Mouse (Mus musculus) erythroblast, embryonic 14.5 days (primary cell): ENCODE data around the gene Rrp1. TPM values are rescaled to one million over a fixed set of nuclear protein-coding genes. Genes with fewer than 3 reads are reported as not detected.
"Not testable (repeated sequence)": the region's sequence is repeated elsewhere in the genome, so short reads cannot be mapped to it uniquely, and the experiment has no call there.

Experiments used
- H3K27me3 ChIP-seq: 2 replicates; pipeline ENCODE4 v1.6.1; 2012; ENCODE audit warnings: inconsistent platforms; ENCODE audit not compliant: control insufficient read depth
- H3K36me3 ChIP-seq: 2 replicates; pipeline ENCODE4 v1.6.1; 2012; ENCODE audit warnings: mild to moderate bottlenecking, inconsistent platforms; ENCODE audit not compliant: control insufficient read depth
- H3K4me1 ChIP-seq: 2 replicates; pipeline ENCODE4 v1.6.1; 2012; ENCODE audit warnings: inconsistent platforms; ENCODE audit not compliant: control insufficient read depth
- H3K4me3 ChIP-seq: replicated peaks from 2 replicates; pipeline ENCODE3; 2012; ENCODE audit warnings: moderate library complexity, mild to moderate bottlenecking, inconsistent platforms
- H3K9me3 ChIP-seq: 2 replicates; pipeline ENCODE4 v1.6.1; 2012; ENCODE audit warnings: low read length, inconsistent platforms, mixed read lengths; ENCODE audit not compliant: control insufficient read depth
- GATA1 ChIP-seq: IDR thresholded peaks from 2 replicates; pipeline ENCODE4 v1.6.1; 2012; ENCODE audit warnings: low read length, inconsistent platforms, mixed read lengths
- TAL1 ChIP-seq: IDR thresholded peaks from 3 replicates; pipeline ENCODE4 v1.6.1; 2012; ENCODE audit warnings: low read length, inconsistent platforms, mixed read lengths
- polyA plus RNA-seq: library from polyadenylated mRNA; stranded (reverse); fragments of >175 nt; gene quantifications from 2 replicates; pipeline ENCODE4 v1.2.3, GENCODE M21; 2012

The Rrp1 gene
- polyA plus RNA-seq, 1 experiment = 15.4 TPM

DNA sequence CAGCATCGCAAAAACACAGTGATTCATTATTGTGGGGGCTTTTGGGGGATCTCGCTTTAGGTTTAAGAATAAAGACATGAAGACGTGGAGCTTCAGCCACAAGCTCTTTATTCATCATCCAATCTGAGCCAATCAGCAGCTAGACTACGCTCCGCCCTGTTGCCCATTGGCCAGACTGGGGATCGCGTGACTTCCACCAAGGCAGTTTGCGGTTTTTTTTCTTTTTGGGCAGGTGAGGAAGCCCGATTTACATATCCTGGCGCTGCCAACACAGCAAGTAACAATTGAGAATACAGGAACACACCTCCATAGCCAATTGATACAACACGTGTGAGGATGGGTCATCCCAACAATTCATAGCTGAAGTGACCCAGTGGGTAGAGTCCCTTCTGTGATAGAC lies 15.2 kb upstream of the Rrp1 start:
- Histone ChIP-seq H3K4me1 (peaks cover 23% of the 10 kb centered on the region), H3K36me3 (peaks cover 11% of the 10 kb centered on the region)

DNA sequence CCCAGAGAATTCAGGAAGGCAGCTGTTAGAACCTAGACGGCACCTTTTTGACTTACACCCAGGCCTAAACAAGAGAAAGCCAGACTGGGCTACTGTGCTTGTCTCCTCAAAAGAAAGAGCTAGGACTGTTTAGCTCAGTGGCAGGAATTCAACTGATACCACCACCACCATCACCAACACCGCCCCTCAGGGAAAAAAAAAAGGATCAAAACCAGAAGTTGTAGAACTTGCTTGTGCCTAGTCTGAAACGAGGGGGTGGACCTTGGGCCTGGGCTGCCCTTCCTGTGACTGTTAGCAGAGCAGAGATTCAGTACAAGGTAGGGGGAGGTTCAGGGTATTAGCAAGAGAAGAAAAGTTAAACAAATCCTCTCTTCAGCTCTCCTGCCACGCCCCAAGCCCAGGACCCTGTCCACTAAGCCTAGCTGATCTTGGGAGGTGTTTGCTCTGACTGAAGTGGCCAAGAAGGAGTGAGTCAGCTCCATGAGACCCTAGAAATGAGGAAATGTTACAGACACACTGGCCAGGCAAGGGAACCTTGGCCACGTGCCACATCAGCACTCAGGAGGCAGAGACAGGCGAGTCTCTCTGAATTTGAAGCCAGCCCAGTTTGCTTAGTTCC lies 13.4 kb upstream of the Rrp1 start:
- H3K4me1 ChIP-seq = peaks cover 26% of the 10 kb centered on the region
- TF ChIP-seq GATA1 (no peak), TAL1 (no peak)
- H3K4me3 ChIP-seq = peak overlapping the region; percentile 69
- H3K9me3 ChIP-seq = no peaks in the 10 kb centered on the region
- peaks cover 11% of the 10 kb centered on the region for H3K36me3 ChIP-seq
- no peaks in the 10 kb centered on the region for H3K27me3 ChIP-seq

More for the DNA sequence above, 15.2 kb upstream of the Rrp1 start:
- Histone ChIP-seq H3K4me3 (no peak overlapping the region), H3K27me3 (no peaks in the 10 kb centered on the region), H3K9me3 (no peaks in the 10 kb centered on the region)
- TF ChIP-seq GATA1 (no peak), TAL1 (no peak)

DNA sequence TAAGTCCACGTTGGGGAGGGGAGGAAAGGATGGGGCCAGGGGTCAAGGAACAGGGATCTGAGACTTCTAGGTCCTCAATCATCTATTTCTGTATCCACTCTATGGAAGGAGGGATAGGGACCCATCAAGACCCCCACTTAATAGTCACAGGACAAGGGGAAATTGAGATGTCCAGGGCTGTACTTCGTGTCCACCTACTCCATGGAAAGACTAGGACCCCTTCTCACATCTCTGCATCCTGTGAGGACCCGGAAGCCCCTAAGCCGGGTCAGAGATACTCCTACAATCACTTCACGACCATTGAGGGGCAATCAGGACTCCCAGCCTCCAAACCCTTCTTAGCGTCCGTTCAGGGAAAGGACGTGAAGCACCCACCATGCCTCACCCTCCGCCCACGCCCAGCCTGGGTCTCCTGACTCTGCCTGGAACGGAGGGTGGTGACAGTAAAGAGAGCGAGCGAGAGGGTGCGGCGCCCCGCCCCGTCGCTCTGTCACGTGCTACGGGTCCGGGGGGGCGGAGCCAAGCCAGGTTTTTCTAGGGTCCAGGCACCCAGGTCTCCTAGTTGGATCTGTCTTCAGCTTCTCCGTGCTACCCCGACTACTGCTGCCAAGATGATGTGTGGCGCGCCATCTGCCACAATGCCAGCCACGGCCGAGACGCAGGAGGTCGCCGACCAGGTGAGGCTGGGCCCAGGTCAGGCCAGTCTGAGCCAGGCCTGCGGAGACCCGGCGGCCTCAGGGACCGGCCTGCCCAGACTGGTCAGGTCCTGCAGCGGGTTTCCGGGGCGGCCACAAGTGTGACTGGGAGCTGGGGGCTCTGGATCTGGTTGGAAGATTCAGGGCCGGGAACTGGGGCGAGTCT lies 12.6 kb upstream of the Rrp1 start, which contains the start of gene Cstb:
Gene Cstb (plus strand): TSS at position 489 of the 861 bp plus-strand sequence.
- peak within 1 kb of the TSS; percentile 69 for H3K4me3 ChIP-seq
- no peak for TF ChIP-seq GATA1
- TF ChIP-seq TAL1 = no peak
- peaks cover 11% of the 10 kb centered on the region for H3K36me3 ChIP-seq
- peaks cover 26% of the 10 kb centered on the region for H3K4me1 ChIP-seq
- no peaks in the 10 kb centered on the region for H3K27me3 ChIP-seq
- H3K9me3 ChIP-seq = no peaks in the 10 kb centered on the region

DNA sequence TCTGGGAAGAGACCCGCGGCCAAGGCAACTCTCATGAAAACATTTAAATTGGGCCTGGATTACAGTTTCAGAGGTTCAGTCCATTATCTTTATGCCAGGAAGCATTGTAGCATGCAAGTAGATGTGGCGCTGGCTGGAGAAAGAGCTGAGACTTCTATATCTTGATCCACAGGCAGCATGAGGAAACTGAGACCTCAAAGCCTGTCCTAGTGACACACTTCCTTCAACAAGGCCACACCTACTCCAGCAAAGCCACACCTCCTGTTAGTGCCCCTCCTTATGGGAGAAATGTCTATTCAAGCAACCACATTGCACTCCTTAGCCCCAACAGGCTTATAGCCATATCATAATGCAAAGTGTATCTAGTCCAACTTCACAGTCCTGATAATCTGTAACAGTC lies 9.8 kb upstream of the Rrp1 start:
- H3K9me3 ChIP-seq = no peaks in the 10 kb centered on the region
- no peaks in the 10 kb centered on the region for H3K27me3 ChIP-seq
- TF ChIP-seq GATA1 = no peak
- peaks cover 4% of the 10 kb centered on the region; the same call in 1 of the 2 replicates for H3K36me3 ChIP-seq
- peaks cover 21% of the 10 kb centered on the region for H3K4me1 ChIP-seq
- H3K4me3 ChIP-seq = no peak overlapping the region

DNA sequence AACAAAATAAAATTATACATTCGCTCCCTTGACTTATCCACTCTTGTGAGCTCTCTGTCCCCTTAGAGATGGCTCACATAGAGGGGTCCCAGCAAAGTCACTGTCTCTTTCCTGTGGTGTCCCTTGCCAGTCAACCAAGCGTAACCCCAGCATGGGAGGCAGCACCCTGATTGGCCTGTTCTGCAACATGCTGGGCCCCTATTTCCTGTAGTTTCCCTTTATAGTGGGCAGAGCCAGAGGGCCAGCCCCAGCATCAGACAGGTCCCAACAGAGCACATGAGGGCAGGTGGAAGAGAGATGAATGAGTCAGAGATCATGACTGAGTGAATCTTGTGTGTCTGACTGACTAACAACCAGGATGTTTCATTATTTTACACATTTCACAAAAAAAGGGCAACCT lies 8.1 kb upstream of the Rrp1 start:
- no peaks in the 10 kb centered on the region for H3K36me3 ChIP-seq
- no peaks in the 10 kb centered on the region for H3K27me3 ChIP-seq
- TF ChIP-seq TAL1 (no peak), GATA1 (no peak)
- H3K4me1 ChIP-seq = peaks cover 14% of the 10 kb centered on the region
- H3K9me3 ChIP-seq = no peaks in the 10 kb centered on the region
- H3K4me3 ChIP-seq = no peak overlapping the region

DNA sequence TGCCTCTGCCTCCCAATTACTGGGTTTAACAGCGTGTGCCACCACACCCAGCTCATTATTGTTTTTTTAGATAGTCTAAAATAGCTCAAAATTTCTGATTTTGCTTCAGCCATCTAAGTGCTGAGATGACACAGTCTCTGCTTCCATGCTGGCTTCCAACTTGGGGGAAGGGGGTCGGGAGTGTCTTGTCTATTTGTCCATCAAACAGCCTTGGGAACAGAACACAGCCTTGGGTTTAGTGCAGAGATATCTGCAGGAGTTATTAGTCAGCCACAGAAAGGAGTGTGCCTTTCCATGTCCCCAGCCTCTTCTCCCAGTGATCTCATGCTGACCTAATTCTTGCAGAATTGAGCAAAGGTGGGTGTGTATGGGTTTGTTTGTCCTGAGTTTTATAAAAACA lies 5.9 kb upstream of the Rrp1 start:
- H3K27me3 ChIP-seq = no peaks in the 10 kb centered on the region
- no peak for TF ChIP-seq TAL1
- no peak for TF ChIP-seq GATA1
- no peaks in the 10 kb centered on the region for H3K9me3 ChIP-seq
- no peaks in the 10 kb centered on the region for H3K36me3 ChIP-seq
- H3K4me3 ChIP-seq = no peak overlapping the region
- H3K4me1 ChIP-seq = peaks cover 2% of the 10 kb centered on the region

DNA sequence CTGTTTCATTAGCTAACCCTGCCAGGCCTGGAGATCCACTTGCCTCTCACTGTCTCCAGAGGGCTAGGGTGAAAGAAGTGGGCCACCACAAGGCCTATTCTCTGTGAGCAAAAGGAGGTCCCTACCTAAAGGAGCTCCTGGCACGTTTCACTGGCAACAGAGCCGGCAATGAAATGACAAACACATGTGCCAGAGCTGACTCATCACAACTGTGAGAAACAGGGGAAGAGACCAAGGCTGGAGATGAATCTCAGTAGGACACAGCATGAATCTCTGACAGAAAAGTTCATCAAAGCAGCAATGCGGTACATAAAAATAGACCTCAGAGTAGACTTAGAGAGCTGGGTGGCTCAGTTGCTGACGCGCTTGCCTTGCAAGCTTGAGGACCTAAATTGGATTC lies 5.0 kb upstream of the Rrp1 start:
- H3K9me3 ChIP-seq = no peaks in the 10 kb centered on the region
- H3K27me3 ChIP-seq = no peaks in the 10 kb centered on the region
- no peak overlapping the region for H3K4me3 ChIP-seq
- no peak for TF ChIP-seq TAL1
- no peak for TF ChIP-seq GATA1
- no peaks in the 10 kb centered on the region for H3K36me3 ChIP-seq
- H3K4me1 ChIP-seq = peaks cover 8% of the 10 kb centered on the region

DNA sequence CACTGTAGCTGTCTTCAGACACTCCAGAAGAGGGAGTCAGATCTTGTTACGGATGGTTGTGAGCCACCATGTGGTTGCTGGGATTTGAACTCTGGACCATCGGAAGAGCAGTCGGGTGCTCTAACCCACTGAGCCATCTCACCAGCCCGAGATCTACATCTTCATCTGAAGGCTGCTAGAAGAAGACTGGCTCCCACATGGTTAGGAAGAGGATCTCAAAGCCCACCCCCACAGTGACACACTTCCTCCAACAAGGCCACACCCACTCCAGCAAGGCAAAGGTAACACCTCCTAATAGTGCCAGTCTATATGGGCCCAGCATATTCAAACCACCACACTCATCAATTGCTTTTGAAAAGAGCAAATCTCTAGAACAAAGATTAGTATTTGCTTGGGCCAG lies 2.1 kb upstream of the Rrp1 start:
- not testable (repeated sequence) for H3K4me3 ChIP-seq, H3K9me3 ChIP-seq, H3K27me3 ChIP-seq
- Histone ChIP-seq H3K4me1 (peaks cover 29% of the 10 kb centered on the region), H3K36me3 (peaks cover 14% of the 10 kb centered on the region)

DNA sequence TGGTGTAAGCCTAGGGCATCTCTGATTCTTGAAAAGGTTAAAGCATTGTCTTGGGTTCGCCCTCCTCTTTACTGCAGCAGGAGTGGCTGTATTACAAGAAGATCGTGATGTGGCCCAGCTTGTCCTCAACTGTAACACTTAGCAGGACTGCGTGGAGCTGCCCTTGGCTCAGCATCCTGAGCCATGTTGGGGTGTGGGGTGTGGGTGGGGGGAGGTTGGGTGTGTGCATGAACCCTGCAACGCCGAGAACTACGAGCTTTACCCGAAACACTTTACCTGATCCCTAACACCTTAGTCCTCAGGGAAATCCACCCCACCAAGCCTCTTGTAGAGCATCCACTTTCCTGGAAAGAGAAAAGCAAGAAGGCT lies 293 bp upstream of the Rrp1 start:
- Histone ChIP-seq H3K27me3 (no peaks in the 10 kb centered on the region), H3K4me3 (peak overlapping the region; percentile 79), H3K36me3 (peaks cover 32% of the 10 kb centered on the region), H3K9me3 (no peaks in the 10 kb centered on the region), H3K4me1 (peaks cover 31% of the 10 kb centered on the region)
- TF ChIP-seq TAL1 (no peak), GATA1 (no peak)
